Mouse (Mus musculus) liver, embryonic 11.5 days (tissue): ENCODE results near the gene Glb1l. TPM values are rescaled to one million over a fixed set of nuclear protein-coding genes. Genes with fewer than 3 reads are reported as not detected.

Experiments used
- ATAC-seq: fragments of 200-750 bp; cut with Nextera tagmentation; replicated peaks from 2 replicates; pipeline ENCODE4 v1.8.0; 2017; ENCODE audit warnings: moderate number of reproducible peaks, mild to moderate bottlenecking, moderate TSS enrichment, moderate library complexity; ENCODE audit not compliant: low FRiP score
- DNase-seq: peaks from one replicate; pipeline ENCODE4 v3.0.0-alpha.2; 2017; ENCODE audit warnings: low spot score
- H3K27ac ChIP-seq: fragments of 300-500 bp; sonication (generic); 2 replicates; pipeline ENCODE4 v1.5.1; 2014; ENCODE audit warnings: mild to moderate bottlenecking, low read depth, low read length, control low read depth
- H3K27me3 ChIP-seq: fragments of 300-500 bp; sonication (generic); replicated peaks from 2 replicates; pipeline ENCODE4 v1.6.1; 2014; ENCODE audit warnings: low read length, mixed read lengths; ENCODE audit not compliant: control insufficient read depth, insufficient read depth
- H3K36me3 ChIP-seq: fragments of 300-500 bp; sonication (generic); 2 replicates; pipeline ENCODE4 v1.6.1; 2014; ENCODE audit warnings: mild to moderate bottlenecking, low read length, moderate library complexity, mixed read lengths; ENCODE audit not compliant: control insufficient read depth, insufficient read depth
- H3K4me1 ChIP-seq: fragments of 300-500 bp; sonication (generic); replicated peaks from 2 replicates; pipeline ENCODE4 v1.6.1; 2014; ENCODE audit warnings: low read length, mixed read lengths; ENCODE audit not compliant: control insufficient read depth, insufficient read depth
- H3K4me2 ChIP-seq: fragments of 300-500 bp; sonication (generic); 2 replicates; pipeline ENCODE4 v1.6.1; 2014; ENCODE audit warnings: mild to moderate bottlenecking, control low read depth, moderate library complexity
- H3K4me3 ChIP-seq: fragments of 300-500 bp; sonication (generic); 2 replicates; pipeline ENCODE4 v1.5.1; 2014; ENCODE audit warnings: low read depth, low read length, control low read depth
- H3K9ac ChIP-seq: fragments of 300-500 bp; sonication (generic); 2 replicates; pipeline ENCODE4 v1.6.1; 2014; ENCODE audit warnings: low read depth, low read length, control low read depth
- H3K9me3 ChIP-seq: fragments of 300-500 bp; sonication (generic); 2 replicates; pipeline ENCODE4 v1.6.1; 2016; ENCODE audit warnings: low read length, inconsistent platforms, mixed read lengths; ENCODE audit not compliant: control insufficient read depth
- WGBS: fragments of 180-500 bp; shearing (Covaris S2); extraction: QIAGEN DNeasy Blood & Tissue Kit; methylation state at CpG from one replicate; pipeline ENCODE4 v1.1.7; 2014; 5-methylcytosine and 5-hydroxymethylcytosine counted together
- polyA plus RNA-seq: library from polyadenylated mRNA; unstranded; fragments of >200 nt; fragmentation: Nextera tagmentation; extraction: Ambion mirVana; gene quantifications from 2 replicates; pipeline ENCODE4 v1.2.1, GENCODE M21; 2014

Gene Glb1l
- polyA plus RNA-seq, 1 experiment from 2014 or later, result 9.1 TPM

DNA sequence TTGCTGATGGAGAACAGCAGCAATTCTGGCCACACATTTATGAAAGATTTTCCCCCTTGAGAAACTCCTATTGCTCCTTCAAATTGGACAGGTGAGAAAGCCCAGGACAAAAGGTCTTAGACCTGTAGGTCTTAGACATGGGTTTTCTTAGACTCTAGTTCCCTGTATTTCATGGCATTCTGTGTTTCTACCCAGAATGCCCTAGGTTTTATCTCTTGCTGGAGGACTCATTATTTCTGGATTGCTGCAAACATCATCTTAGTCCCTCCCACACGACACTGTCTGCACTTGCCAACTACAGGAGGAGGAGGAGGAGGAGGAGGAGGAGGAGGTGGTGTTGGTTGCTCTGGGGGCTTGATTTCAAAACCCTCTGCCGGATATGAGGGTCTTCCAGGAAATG, 15.5 kb upstream of the Glb1l start:
- Histone ChIP-seq H3K27ac (no peak overlapping the region), H3K4me3 (no peak overlapping the region), H3K9ac (no peak overlapping the region), H3K36me3 (no peaks in the 10 kb centered on the region), H3K4me2 (no peak overlapping the region), H3K27me3 (0 out of 2 replicates have a peak, but pooled peaks cover 2% of the 10 kb centered on the region), H3K9me3 (no peaks in the 10 kb centered on the region), H3K4me1 (peaks cover 6% of the 10 kb centered on the region; the same call in 1 of the 2 replicates)
- 42% methylated on average over 2 of the region's 2 CpGs for WGBS
- ATAC-seq, result no peak
- no peak for DNase-seq

DNA sequence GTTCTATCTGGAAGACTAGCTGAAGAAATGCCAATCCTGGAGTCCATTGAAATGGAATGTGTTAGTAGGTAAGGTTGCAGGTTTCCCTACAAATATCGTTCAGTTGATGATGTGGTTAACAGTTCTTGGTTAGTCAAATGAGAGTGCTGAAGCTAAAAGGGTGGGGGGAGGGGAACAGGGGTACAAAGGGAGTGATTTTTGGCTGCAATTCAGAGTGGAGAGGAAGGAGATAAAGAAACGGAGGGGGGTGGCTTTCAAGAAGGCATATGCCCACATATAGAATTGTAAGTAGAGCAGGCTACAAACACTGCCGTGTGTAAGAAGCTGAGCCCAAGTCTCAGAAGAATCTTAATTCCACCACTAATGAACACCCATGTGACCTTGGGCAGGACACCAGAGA, 14.9 kb upstream of the Glb1l start:
- no peaks in the 10 kb centered on the region for H3K9me3 ChIP-seq
- H3K27ac ChIP-seq, result no peak overlapping the region
- WGBS, result 48% methylated on average over 3 of the region's 3 CpGs
- peaks cover 8% of the 10 kb centered on the region for H3K27me3 ChIP-seq
- H3K36me3 ChIP-seq, result no peaks in the 10 kb centered on the region
- no peak overlapping the region for H3K4me3 ChIP-seq
- no peak overlapping the region for H3K4me2 ChIP-seq
- DNase-seq (no peak), ATAC-seq (no peak)
- no peak overlapping the region for H3K9ac ChIP-seq
- H3K4me1 ChIP-seq, result peaks cover 6% of the 10 kb centered on the region; the same call in 1 of the 2 replicates

DNA sequence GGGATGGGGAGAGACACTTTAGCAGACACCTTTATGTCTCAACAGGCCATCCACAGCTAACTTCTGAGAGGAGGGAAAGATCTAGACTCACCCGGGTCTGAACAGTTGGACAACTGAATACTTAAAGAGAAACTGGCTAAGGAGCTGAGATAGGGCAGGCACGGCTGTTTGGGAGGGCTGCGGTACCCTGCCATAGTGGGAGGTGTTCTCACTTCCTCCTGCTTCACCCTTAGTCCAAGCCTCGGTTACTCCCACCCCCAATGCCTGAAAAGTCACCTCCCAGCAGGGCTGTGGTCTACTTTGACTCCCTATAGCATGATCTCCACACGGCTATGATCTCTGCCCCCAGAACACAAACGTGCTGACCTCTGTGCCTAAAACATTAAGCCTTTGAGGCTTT, 12.9 kb upstream of the Glb1l start:
- H3K4me1 ChIP-seq, result peaks cover 10% of the 10 kb centered on the region; the same call in 1 of the 2 replicates
- ATAC-seq (no peak), DNase-seq (no peak)
- H3K27me3 ChIP-seq, result peaks cover 20% of the 10 kb centered on the region
- H3K4me2 ChIP-seq, result no peak overlapping the region
- H3K9me3 ChIP-seq, result no peaks in the 10 kb centered on the region
- 47% methylated on average over 6 of the region's 6 CpGs for WGBS
- no peaks in the 10 kb centered on the region for H3K36me3 ChIP-seq
- no peak overlapping the region for H3K27ac ChIP-seq
- no peak overlapping the region for H3K9ac ChIP-seq
- H3K4me3 ChIP-seq, result no peak overlapping the region

DNA sequence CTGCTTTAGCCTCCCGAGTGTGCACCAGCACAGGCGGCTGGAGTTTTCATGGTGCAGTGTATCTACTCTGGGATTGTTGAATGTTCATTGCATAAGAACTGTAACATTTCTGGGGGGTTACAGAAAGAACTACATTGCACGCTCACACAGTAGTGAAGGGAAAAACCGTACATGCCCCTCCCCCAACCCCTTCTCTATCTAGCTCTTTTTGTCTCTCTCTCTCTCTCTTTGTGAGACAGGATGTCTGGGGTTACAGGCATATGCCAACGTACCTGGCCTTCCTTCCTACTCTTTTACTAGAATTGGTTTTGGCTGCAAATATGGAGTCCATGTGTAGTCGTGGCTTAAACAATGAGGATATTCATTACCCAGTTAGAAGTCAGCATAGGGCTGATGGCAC, 12.3 kb upstream of the Glb1l start:
- no peak for ATAC-seq
- Histone ChIP-seq H3K4me2 (no peak overlapping the region), H3K9me3 (no peaks in the 10 kb centered on the region), H3K9ac (no peak overlapping the region), H3K4me1 (peaks cover 10% of the 10 kb centered on the region; the same call in 1 of the 2 replicates), H3K4me3 (no peak overlapping the region), H3K27ac (no peak overlapping the region), H3K27me3 (peaks cover 20% of the 10 kb centered on the region), H3K36me3 (no peaks in the 10 kb centered on the region)
- WGBS, result 75% methylated on average over 6 of the region's 6 CpGs
- DNase-seq, result no peak

DNA sequence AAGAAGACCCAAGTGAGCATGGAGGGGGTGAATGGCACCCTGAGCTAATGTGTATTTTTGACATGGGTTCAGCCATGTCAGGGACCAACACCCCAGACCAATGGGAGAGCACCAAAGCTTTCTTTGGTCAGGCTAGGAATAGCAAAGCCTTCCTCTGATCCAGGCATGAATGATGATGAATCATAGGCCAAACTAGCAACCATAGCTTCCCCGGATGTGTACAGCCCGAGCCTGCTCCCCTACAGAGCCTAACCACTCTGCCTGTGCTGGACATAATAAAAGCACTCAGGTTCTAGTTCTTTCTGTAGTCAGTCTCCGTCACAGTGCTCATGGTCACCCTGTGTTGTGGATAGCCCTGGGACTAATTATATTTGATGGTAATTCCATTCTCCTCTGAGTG, 10.9 kb upstream of the Glb1l start:
- Histone ChIP-seq H3K36me3 (no peaks in the 10 kb centered on the region), H3K4me3 (no peak overlapping the region), H3K9ac (no peak overlapping the region), H3K27me3 (peaks cover 20% of the 10 kb centered on the region), H3K9me3 (no peaks in the 10 kb centered on the region), H3K4me1 (peaks cover 19% of the 10 kb centered on the region), H3K27ac (no peak overlapping the region), H3K4me2 (no peak overlapping the region)
- WGBS, result 79% methylated on average over 3 of the region's 3 CpGs
- DNase-seq (no peak), ATAC-seq (no peak)

DNA sequence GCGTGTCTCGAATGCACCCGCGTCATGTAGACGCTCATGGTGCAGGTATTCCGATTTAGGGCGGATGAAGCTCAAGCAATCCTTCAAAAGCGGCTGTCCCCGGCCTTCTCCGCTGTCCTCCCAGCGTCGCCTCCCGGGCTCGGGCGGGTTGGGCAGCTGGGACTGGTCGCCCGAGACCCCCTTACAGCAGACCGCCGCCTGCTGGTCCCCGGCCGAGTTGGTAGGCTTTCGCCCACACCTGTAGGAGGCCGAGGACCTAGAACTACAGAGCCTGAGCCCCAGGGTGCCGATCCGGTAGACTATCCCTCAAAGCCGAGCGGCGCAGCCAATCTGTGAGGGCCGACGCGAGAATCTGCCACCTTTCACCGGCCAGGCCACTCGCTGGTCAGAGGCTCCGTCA, 8.9 kb upstream of the Glb1l start, which contains the start of gene Tuba4a:
Gene Tuba4a, minus strand, starts transcription at position 335 of the 400 bp plus-strand sequence.
- Histone ChIP-seq H3K27ac (peak within 1 kb of the TSS; percentile 63), H3K4me2 (peak within 1 kb of the TSS; percentile 100), H3K36me3 (peaks cover 11% of the 10 kb centered on the region), H3K9ac (peak within 1 kb of the TSS; percentile 69), H3K4me1 (peaks cover 31% of the 10 kb centered on the region), H3K4me3 (peak within 1 kb of the TSS; percentile 75), H3K9me3 (no peaks in the 10 kb centered on the region), H3K27me3 (peaks cover 20% of the 10 kb centered on the region)
- ATAC-seq (peak; percentile 13), DNase-seq (no peak)
- WGBS, result 2% methylated on average over 34 of the region's 34 CpGs

DNA sequence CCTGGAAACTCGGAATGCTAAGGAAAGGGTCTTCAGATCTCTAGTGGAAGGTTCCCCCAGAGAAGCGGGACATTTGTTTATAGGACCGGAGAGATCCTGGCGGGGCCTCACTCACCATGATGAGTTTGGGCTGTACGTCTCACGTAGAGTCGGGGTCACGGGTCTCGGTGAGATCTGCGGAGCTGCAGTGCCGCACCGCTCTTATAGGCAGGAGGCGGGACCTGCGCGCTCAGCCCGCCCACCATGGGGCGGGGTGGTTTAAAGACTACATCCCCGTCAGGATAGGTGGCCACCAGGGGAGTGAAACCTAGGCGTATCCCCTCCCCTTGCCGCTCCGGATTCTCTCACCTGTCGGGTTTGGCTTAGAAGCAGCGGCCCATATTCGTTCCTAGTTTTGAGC, 8.5 kb upstream of the Glb1l start:
- peak; percentile 87 for DNase-seq
- Histone ChIP-seq H3K36me3 (peaks cover 16% of the 10 kb centered on the region), H3K27me3 (peaks cover 20% of the 10 kb centered on the region), H3K9me3 (no peaks in the 10 kb centered on the region), H3K4me2 (peak overlapping the region; percentile 100), H3K27ac (peak overlapping the region; percentile 63), H3K4me3 (peak overlapping the region; percentile 75), H3K4me1 (peaks cover 34% of the 10 kb centered on the region), H3K9ac (peak overlapping the region; percentile 69)
- peak; percentile 89 for ATAC-seq
- WGBS, result under 1% methylated on average over 24 of the region's 24 CpGs

DNA sequence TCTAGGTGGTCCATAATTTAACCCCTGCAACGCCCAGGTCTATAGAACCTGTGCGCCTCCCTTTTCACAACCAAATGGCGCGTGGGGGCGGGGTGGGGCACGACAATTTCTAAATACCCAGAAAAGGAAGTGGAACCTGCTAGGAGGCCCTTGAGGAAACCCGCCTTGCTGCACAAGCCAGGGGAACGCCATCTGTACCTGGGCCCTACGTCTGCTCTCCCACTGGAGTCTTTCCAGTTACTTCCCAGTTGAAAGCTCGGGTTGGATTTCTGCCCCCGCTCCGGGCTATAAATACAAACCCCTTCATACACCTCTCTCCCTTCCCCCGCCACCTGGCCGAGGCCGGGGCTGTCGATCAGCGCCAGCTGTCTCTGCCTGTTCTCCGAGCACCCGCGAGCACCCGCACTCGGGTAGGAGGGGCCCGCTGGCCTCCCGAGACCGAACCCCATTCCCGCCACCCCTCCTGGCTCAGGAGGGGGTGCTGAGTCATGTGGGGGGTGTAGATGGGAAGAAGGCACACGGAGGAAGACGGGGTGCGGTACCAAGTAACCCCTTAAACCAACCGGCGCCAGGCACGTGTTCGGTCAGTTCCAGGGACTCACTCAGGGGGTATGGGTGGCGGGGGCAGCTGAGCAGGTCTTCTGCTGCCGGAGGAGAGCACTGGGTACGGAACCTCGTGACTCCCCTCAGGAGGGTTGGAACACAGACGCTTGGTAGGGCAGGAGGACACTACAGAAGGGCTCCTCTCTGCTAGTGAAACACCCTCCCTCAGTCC, 7.8 kb upstream of the Glb1l start:
- Histone ChIP-seq H3K4me3 (peak overlapping the region; percentile 75), H3K36me3 (peaks cover 22% of the 10 kb centered on the region), H3K9ac (peak overlapping the region; percentile 69), H3K9me3 (no peaks in the 10 kb centered on the region), H3K4me1 (peaks cover 41% of the 10 kb centered on the region), H3K27me3 (peaks cover 20% of the 10 kb centered on the region), H3K27ac (peak overlapping the region; percentile 63), H3K4me2 (peak overlapping the region; percentile 100)
- peak; percentile 64 for DNase-seq
- ATAC-seq, result peak; percentile 53
- WGBS, result 1% methylated on average over 38 of the region's 38 CpGs

DNA sequence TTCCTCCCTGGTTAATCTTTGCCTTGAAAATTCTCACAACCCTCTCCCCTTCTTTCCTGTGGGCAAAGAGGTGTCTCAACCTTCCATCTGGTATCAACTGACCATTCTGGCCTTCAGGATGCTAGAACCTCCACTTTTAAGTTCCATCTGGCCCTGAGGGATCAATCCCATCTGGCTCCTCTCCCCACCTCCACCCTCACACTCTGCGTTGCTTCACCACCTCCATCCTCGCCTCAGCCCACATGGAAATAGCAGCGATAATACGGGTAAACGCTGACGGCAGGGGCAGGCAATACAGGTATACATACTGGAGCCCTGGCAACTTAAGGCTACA, 7.2 kb upstream of the Glb1l start:
- WGBS, result 1% methylated on average over 6 of the region's 6 CpGs
- peaks cover 46% of the 10 kb centered on the region for H3K4me1 ChIP-seq
- no peak for ATAC-seq

More for the DNA sequence above, 7.2 kb upstream of the Glb1l start:
- Histone ChIP-seq H3K9me3 (no peaks in the 10 kb centered on the region), H3K36me3 (peaks cover 28% of the 10 kb centered on the region), H3K27me3 (peaks cover 20% of the 10 kb centered on the region), H3K9ac (peak overlapping the region; percentile 69), H3K27ac (peak overlapping the region; percentile 63), H3K4me2 (peak overlapping the region; percentile 100), H3K4me3 (peak overlapping the region; percentile 75)
- no peak for DNase-seq
